Comparison of ENCODE assay signal across 7 mouse cellular contexts in genomic region chr8:22165251-22166079, GRCm38 (mm10). TPM values are rescaled to one million over a fixed set of nuclear protein-coding genes. Genes with fewer than 3 reads are reported as not detected.
DNase-seq lines count a peak whose midpoint lies in the region; ATAC-seq and TF ChIP-seq lines count a peak whose summit lies in the region.

No protein-coding gene starts in this region.

- 46% methylated on average over 10 of the region's 10 CpGs for WGBS in lung, embryonic 15.5 days
- 54% methylated on average over 10 of the region's 10 CpGs for WGBS in embryonic facial prominence, embryonic 12.5 days
- 54% methylated on average over 10 of the region's 10 CpGs for WGBS in midbrain, postnatal 0 days

- peak overlapping the region; percentile 51 for H3K4me3 ChIP-seq in lung, embryonic 15.5 days
- H3K4me3 ChIP-seq in embryonic facial prominence, embryonic 12.5 days: peak overlapping the region; percentile 52
- H3K4me3 ChIP-seq in midbrain, postnatal 0 days (ENCODE audit: low read depth, low read length): peak overlapping the region; percentile 53

- no peaks in the 10 kb centered on the region for H3K9me3 ChIP-seq in lung, embryonic 15.5 days
- no peaks in the 10 kb centered on the region for H3K9me3 ChIP-seq in embryonic facial prominence, embryonic 12.5 days
- H3K9me3 ChIP-seq in midbrain, postnatal 0 days (ENCODE audit: low read length): no peaks in the 10 kb centered on the region

- peak overlapping the region; percentile 70 for H3K27ac ChIP-seq in lung, embryonic 15.5 days
- peak overlapping the region; percentile 81 for H3K27ac ChIP-seq in embryonic facial prominence, embryonic 12.5 days
- peak overlapping the region; percentile 73 for H3K27ac ChIP-seq in midbrain, postnatal 0 days (ENCODE audit: low read depth, low read length)

- peak overlapping the region; percentile 69 for H3K4me2 ChIP-seq in lung, embryonic 15.5 days
- peak overlapping the region; percentile 50 for H3K4me2 ChIP-seq in embryonic facial prominence, embryonic 12.5 days (replicated peaks)
- H3K4me2 ChIP-seq in midbrain, postnatal 0 days (ENCODE audit: low read depth, low read length, poor library complexity, severe bottlenecking): peak overlapping the region; percentile 51

- 0 out of 2 replicates have a peak, but pooled peaks cover 10% of the 10 kb centered on the region for H3K4me1 ChIP-seq in lung, embryonic 15.5 days
- peaks cover 5% of the 10 kb centered on the region; the same call in 1 of the 2 replicates for H3K4me1 ChIP-seq in embryonic facial prominence, embryonic 12.5 days
- H3K4me1 ChIP-seq in midbrain, postnatal 0 days (ENCODE audit: insufficient read depth, low read length): no peaks in the 10 kb centered on the region; the same call in 1 of the 2 replicates

- ATAC-seq in lung, embryonic 15.5 days (ENCODE audit: borderline replicate concordance, extremely low read depth, low FRiP score, low TSS enrichment): no peak
- ATAC-seq in embryonic facial prominence, embryonic 12.5 days (ENCODE audit: insufficient number of reproducible peaks, insufficient read depth, low FRiP score, low TSS enrichment): peak; percentile 3; the same call in 1 of the 2 replicates
- peak; percentile 56; the same call in 1 of the 2 replicates for ATAC-seq in midbrain, postnatal 0 days (ENCODE audit: low FRiP score)

- H3K9ac ChIP-seq in lung, embryonic 15.5 days: peak overlapping the region; percentile 50
- H3K9ac ChIP-seq in embryonic facial prominence, embryonic 12.5 days: peak overlapping the region; percentile 52
- H3K9ac ChIP-seq in midbrain, postnatal 0 days (replicated peaks; ENCODE audit: low read length, poor library complexity, severe bottlenecking): peak overlapping the region; percentile 57; the same call in 1 of the 2 replicates

- peaks cover 19% of the 10 kb centered on the region for H3K36me3 ChIP-seq in lung, embryonic 15.5 days
- peaks cover 19% of the 10 kb centered on the region for H3K36me3 ChIP-seq in embryonic facial prominence, embryonic 12.5 days
- no peaks in the 10 kb centered on the region for H3K36me3 ChIP-seq in midbrain, postnatal 0 days (ENCODE audit: insufficient read depth, low read length)

- H3K27me3 ChIP-seq in lung, embryonic 15.5 days: no peaks in the 10 kb centered on the region
- no peaks in the 10 kb centered on the region for H3K27me3 ChIP-seq in embryonic facial prominence, embryonic 12.5 days
- no peaks in the 10 kb centered on the region for H3K27me3 ChIP-seq in midbrain, postnatal 0 days (ENCODE audit: insufficient read depth, low read length)

- no peak for TF ChIP-seq CTCF in midbrain, postnatal 0 days (IDR thresholded peaks at IDR 0.05)

- no peak for DNase-seq in lung, postnatal 36 days
- peak; percentile 57 for DNase-seq in hindlimb bud, embryonic 11.5 days (ENCODE audit: extremely low spot score, low read depth, low spot score)
- DNase-seq in midbrain, postnatal 0 days (ENCODE audit: low spot score): no peak
- no peak for DNase-seq in layer of hippocampus, adult 9-10 months (ENCODE audit: low spot score)
- no peak for DNase-seq in c-Kit-positive CD71-positive TER-119-positive erythroid progenitor cells, embryonic 14.5 days (ENCODE audit: low spot score)

RNA-seq across cellular contexts. Expression of gene Nek3, which starts 0.8 kb away (rescaled TPM):
- polyA plus RNA-seq in lung, embryonic 15.5 days (2015; fragmentation: Nextera tagmentation; extraction: Ambion mirVana): 5.0 and 6.0 TPM in 2 replicates
- 6.6 and 7.3 TPM in 2 replicates for polyA plus RNA-seq in embryonic facial prominence, embryonic 12.5 days (2016; fragmentation: Nextera tagmentation; extraction: Ambion mirVana)
- 4.1 and 4.4 TPM in 2 replicates for total RNA-seq in midbrain, postnatal 0 days (2014; rRNA removed)
- polyA plus RNA-seq in midbrain, postnatal 0 days (2015; fragmentation: Nextera tagmentation; extraction: Ambion mirVana): 5.1 and 6.8 TPM in 2 replicates

RNA-seq across cellular contexts. Expression of gene Ckap2, which starts 20.2 kb away (rescaled TPM):
- polyA plus RNA-seq in lung, embryonic 15.5 days (2015; fragmentation: Nextera tagmentation; extraction: Ambion mirVana): 51.8 and 56.0 TPM in 2 replicates
- 48.3 and 50.3 TPM in 2 replicates for polyA plus RNA-seq in embryonic facial prominence, embryonic 12.5 days (2016; fragmentation: Nextera tagmentation; extraction: Ambion mirVana)
- total RNA-seq in midbrain, postnatal 0 days (2014; rRNA removed): 4.1 and 7.5 TPM in 2 replicates
- 5.1 and 5.4 TPM in 2 replicates for polyA plus RNA-seq in midbrain, postnatal 0 days (2015; fragmentation: Nextera tagmentation; extraction: Ambion mirVana)

RNA-seq across cellular contexts. Expression of gene Vps36, which starts 27.1 kb away (rescaled TPM):
- 43.9 and 47.6 TPM in 2 replicates for polyA plus RNA-seq in lung, embryonic 15.5 days (2015; fragmentation: Nextera tagmentation; extraction: Ambion mirVana)
- 36.4 and 37.4 TPM in 2 replicates for polyA plus RNA-seq in embryonic facial prominence, embryonic 12.5 days (2016; fragmentation: Nextera tagmentation; extraction: Ambion mirVana)
- 33.2 and 38.9 TPM in 2 replicates for total RNA-seq in midbrain, postnatal 0 days (2014; rRNA removed)
- 37.4 and 40.9 TPM in 2 replicates for polyA plus RNA-seq in midbrain, postnatal 0 days (2015; fragmentation: Nextera tagmentation; extraction: Ambion mirVana)

RNA-seq across cellular contexts. Expression of gene Nek5, which starts 40.6 kb away (rescaled TPM):
- polyA plus RNA-seq in lung, embryonic 15.5 days (2015; fragmentation: Nextera tagmentation; extraction: Ambion mirVana): 1.0 TPM in 2 replicates
- 0.18 TPM in 1 of 2 replicates, not detected in the other for polyA plus RNA-seq in embryonic facial prominence, embryonic 12.5 days (2016; fragmentation: Nextera tagmentation; extraction: Ambion mirVana)
- 0.38 and 0.66 TPM in 2 replicates for total RNA-seq in midbrain, postnatal 0 days (2014; rRNA removed)
- polyA plus RNA-seq in midbrain, postnatal 0 days (2015; fragmentation: Nextera tagmentation; extraction: Ambion mirVana): 0.59 and 1.1 TPM in 2 replicates
